Mouse (Mus musculus) adrenal gland, adult 8-10 months (tissue): ENCODE results near the gene Muc2. TPM values are rescaled to one million over a fixed set of nuclear protein-coding genes. Genes with fewer than 3 reads are reported as not detected.

ENCODE experiments used
- DNase-seq: peaks from one replicate; pipeline ENCODE4 v3.0.0; 2022
- total RNA-seq, 4 experiments: library from RNA; stranded (reverse); gene quantifications; 2 replicates each; pipeline ENCODE4 v1.2.4; 2022

Muc2 gene
- total RNA-seq, 4 experiments from 2014 or later = 0.24 to 2.2 (median 0.81) TPM

DNA sequence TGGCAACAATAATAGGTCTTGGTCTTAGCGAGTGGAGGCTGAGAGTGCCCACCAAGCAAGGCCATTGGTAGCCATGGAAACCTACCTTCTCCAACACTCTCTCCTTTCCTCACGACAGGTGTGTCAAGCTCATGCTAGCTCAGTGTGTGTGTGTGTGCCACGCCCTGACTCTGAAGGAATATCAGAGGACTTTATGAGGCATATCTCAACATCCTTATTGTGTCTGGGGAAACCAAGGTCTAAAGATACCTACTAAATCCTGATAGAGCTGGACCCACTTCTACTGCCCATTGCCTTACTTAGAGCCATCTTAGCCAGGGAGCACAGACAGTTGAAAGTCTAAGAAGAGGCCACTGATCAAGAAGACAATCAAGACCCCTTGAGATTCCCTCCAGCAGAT lies 80.4 kb downstream of the Muc2 start:
- DNase-seq = no peak

DNA sequence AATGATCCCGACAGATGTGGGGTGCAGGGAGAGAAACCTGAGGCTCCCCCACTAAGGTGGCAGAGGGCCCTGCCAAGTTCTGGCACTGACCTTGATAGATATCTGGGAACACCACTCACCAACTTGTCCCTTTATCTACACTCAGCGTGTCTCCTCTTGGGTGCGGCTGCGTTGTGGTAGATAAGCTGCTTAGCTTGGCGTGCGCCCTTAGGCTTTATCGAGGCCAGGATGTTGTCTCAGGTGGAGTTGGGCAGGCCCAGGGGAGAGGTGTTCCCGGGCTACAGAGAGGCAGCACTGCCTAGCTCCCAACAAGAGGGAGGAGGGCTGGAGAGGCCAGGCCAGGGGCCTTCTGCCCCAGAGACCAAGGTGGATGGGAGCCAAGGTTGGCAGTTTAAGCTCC lies 80.8 kb downstream of the Muc2 start:
- no peak for DNase-seq

DNA sequence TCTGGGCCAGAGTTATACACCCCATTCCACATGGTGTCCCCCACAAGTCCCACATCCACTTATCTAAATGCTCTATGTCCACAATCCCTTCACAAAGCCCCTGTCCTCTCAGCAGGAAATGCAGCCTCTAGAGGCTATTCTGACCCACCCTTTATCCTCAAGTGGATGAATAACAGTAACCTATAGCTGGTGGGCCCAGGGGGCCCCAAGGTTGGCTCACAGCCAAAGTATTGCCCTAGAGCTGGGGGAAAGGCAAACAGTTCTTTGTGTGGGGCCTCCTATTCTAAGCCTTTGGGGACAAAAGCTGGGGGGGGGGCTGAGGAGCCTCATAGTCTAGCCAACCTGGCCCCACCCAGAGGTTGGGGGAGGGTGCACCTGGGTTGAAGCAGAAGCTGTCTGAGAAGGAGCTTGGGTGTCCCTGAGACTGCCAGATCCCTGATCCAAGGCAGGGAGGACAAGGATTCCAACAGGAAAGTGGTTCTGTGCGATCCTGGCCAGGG lies 82.0 kb downstream of the Muc2 start:
- no peak for DNase-seq

DNA sequence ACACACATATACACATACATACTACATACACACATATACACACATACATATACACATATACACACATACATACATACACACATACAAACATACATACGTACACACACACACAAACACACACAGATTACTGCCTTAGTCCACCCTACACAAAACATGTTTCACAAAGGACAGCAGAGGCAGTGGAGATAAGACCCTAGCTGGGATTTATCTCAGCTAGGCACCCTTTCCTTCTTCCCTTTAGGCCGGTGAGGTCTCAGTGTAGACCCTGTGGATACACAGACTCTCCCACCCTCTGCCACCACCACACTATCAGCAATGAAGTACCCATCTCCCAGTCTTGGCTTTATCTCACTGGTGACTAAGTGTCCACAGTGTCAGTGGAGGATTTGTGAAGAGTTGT lies 84.7 kb downstream of the Muc2 start:
- DNase-seq = no peak

- DNase-seq = no peak
Measured at GRCm38 (mm10) chr7:141776199-141776598, 86.1 kb downstream of the Muc2 start.

DNA sequence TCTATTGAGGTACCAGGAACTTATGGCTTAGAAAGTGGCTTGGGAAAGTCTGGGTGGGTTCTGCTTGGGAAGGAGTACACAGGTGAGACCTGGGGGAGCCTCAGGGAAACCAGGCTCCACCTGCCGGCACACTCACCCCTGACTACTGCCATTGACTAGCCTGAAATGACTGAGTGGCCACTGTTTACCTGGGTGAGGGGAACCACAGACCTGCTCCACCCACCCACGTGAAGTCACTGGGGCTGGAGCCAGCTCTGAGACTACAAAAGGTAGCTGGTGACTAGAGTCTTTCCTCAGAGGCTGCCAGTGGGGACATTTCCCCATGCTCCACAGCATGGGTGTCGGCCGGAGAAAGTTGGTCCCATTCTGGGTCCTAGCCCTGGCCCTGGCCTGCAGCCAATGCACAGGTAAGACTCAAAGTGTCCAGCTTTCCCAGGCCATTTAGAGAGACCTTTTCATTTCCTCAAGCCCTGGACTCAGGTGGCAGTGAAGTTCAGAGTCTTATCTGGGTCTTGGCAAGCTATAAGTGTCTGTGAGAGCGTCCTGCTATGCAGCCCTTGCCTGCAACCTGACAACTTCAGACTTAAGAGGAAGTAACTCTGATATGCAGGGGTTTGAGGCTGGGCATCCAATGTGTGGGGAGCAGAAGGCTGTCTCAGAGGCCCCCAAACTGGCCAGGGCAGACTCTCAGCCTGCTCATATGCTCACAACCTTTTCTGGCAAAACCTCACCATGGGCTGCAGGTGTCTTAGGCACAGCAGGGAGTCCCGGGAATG lies 98.7 kb downstream of the Muc2 start, which contains the start of gene Muc5ac:
Gene Muc5ac (plus strand): TSS at position 296 of the 776 bp plus-strand sequence.
- no peak for DNase-seq

- DNase-seq = no peak
Measured at GRCm38 (mm10) chr7:141794251-141794650, 104.1 kb downstream of the Muc2 start.

DNA sequence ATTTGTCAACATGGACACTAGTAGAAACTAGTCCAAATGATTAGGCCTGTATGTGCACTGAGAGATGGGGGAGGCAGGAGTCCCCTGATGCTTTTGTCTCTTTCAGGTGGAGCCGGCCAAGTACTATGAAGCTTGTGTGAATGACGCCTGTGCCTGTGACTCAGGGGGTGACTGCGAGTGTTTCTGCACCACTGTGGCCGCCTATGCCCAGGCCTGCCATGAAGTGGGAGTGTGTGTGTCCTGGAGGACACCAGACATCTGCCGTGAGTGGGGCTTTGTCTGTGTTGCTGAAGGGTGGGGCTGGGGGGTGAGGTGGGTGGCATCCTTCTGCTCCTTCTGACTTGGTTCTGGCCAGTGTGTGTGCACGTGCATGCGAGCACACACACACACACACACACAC lies 113.1 kb downstream of the Muc2 start:
- DNase-seq = no peak

Other genes starting within 250 kb of the Muc2 start
- 1 to 10 TPM; 1.0 to 2.3 (median 1.4) TPM for gene Pidd1, start 246.3 kb upstream of the Muc2 start, total RNA-seq
- gene Rplp2, start 243.0 kb upstream of the Muc2 start, total RNA-seq = 1,000 to 10,000 TPM in 3 of 4 experiments, 100 to 1,000 TPM in 1; 998 to 1,129 (median 1,024) TPM
- gene Pnpla2, start 235.1 kb upstream of the Muc2 start, total RNA-seq = 100 to 1,000 TPM; 256 to 532 (median 452) TPM
- 10 to 100 TPM; 11.7 to 21.1 (median 18.7) TPM for gene Cracr2b, start 229.2 kb upstream of the Muc2 start, total RNA-seq
- gene Cd151, start 222.9 kb upstream of the Muc2 start, total RNA-seq = 100 to 1,000 TPM; 323 to 455 (median 409) TPM
- 100 to 1,000 TPM in 3 of 4 experiments, 10 to 100 TPM in 1; 99.4 to 147 (median 129) TPM for gene Polr2l, start 215.2 kb upstream of the Muc2 start, total RNA-seq
- 100 to 1,000 TPM in 2 of 4 experiments, 10 to 100 TPM in 2; 89.1 to 191 (median 124) TPM for gene Tspan4, start 215.1 kb upstream of the Muc2 start, total RNA-seq
- gene Chid1, start 150.5 kb upstream of the Muc2 start, total RNA-seq = 10 to 100 TPM; 57.5 to 69.9 (median 62.5) TPM
- 10 to 100 TPM; 54.9 to 79.7 (median 66.5) TPM for gene Ap2a2, start 128.2 kb upstream of the Muc2 start, total RNA-seq
- gene Muc6, start 35.0 kb upstream of the Muc2 start, total RNA-seq = not detected
- gene Muc5ac, start 98.6 kb downstream of the Muc2 start, total RNA-seq = not detected
- gene Muc5b, start 148.7 kb downstream of the Muc2 start, total RNA-seq = not detected
- gene Tollip, start 228.2 kb downstream of the Muc2 start, total RNA-seq = 10 to 100 TPM; 59.9 to 67.9 (median 62.6) TPM